Mouse (Mus musculus) megakaryocyte, embryonic 14.5 days (primary cell): ENCODE data around the gene Rnase1.

ENCODE experiments used
- FLI1 ChIP-seq: IDR thresholded peaks from 2 replicates; pipeline ENCODE4 v1.6.1; 2012; ENCODE audit warnings: low read length, inconsistent platforms, mixed read lengths
- GATA1 ChIP-seq: IDR thresholded peaks from 3 replicates; pipeline ENCODE4 v1.6.1; 2012; ENCODE audit warnings: mixed read lengths, low read length, inconsistent platforms, borderline replicate concordance

GRCm38 (mm10) chr14:51132372-51132771, 14.2 kb downstream of the Rnase1 start:
- TF ChIP-seq GATA1 (no peak), FLI1 (no peak)
